Mouse (Mus musculus): Measurements from ENCODE around the gene Olfr67. TPM values are rescaled to one million over a fixed set of nuclear protein-coding genes. Genes with fewer than 3 reads are reported as not detected.

Olfr67 gene
- not detected for polyA plus RNA-seq (2014; fragmentation: Illumina TruSeq; extraction: RNeasy Lipid Tissue Mini Kit (QIAGEN cat#74804); ENCODE audit: low replicate concordance)

DNA sequence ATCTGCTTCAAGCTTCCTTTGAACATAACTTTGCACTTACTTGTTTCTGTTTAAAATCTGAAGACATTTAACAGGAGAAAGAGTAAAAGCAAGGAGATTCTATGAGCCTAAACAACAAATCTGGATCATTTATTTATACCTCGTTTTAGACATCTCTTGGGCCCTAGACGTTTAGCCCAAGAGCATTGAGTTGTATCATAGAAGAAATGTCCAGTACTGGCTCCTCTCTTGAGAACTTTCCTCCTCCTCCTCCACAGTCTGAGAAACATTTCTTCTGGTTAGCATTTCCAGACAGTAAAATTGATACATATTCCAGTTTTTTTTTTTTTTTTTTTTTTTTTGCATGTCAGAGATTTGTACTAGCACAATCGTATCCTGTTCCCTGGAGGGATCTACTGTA lies at the start of gene Olfr67:
Gene Olfr67 (minus strand): TSS at position 101 of the 400 bp plus-strand sequence.

DNA sequence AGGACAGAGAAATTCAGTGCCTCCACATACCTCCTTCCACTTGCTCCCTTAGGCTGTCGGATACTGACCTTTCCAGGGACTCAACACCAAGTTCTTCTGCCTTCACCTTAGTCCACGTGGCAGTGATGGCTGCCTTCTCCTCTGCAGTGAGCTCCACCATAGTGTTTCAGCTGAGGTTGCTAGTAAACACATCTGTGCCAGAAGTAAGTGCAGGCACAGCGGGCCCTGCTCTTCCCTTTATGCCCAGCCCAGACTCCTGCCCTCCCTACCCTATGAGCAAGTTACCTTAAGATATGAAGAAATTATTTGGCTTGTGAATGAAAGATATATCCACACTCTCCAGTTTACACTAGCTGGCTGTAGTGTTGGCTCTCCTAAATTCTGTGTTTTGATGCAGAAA lies 48.6 kb upstream of the Olfr67 start, which contains the start of gene Hbb-bh2:
Gene Hbb-bh2 (minus strand): TSS at position 253 of the 400 bp plus-strand sequence.

DNA sequence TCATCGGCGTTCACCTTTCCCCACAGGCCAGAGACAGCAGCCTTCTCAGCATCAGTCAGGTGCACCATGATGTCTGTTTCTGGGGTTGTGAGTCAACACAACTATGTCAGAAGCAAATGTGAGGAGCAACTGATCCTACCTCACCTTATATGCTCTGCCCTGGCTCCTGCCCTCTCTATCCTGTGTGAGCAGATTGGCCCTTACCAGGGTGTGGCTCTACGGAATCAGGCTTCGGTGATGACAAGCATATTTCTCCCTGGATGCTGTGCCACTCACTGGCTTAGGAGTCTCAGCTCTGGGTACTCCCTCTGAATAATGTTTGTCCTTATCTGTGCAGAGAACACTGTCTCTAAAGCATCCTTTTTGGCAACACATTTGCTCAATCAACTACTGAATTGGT lies 36.2 kb upstream of the Olfr67 start, which contains the start of gene Hbb-bs:
Gene Hbb-bs (minus strand): TSS at position 289 of the 400 bp plus-strand sequence.

DNA sequence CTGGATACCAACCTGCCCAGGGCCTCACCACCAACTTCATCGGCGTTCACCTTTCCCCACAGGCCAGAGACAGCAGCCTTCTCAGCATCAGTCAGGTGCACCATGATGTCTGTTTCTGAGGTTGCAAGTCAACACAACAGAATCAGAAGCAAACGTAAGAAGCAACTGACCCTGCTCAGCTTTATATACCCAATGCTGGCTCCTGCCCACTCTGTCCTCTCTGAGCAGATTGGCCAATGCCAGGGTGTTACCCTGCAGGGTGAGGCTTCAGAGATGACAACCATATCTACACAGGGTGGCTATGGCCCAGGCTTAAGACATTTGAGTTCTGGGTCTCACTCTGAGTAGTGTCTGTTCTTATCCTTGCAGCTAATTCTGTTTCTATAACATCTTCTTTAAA lies 22.1 kb upstream of the Olfr67 start, which contains the start of gene Hbb-bt:
Gene Hbb-bt (minus strand): TSS at position 231 of the 400 bp plus-strand sequence.

GRCm38 (mm10) chr7:103779598-103779997 lies 12.0 kb downstream of the Olfr67 start, which contains the start of gene Olfr68:
Gene Olfr68 (minus strand): TSS chr7:103779698.

GRCm38 (mm10) chr7:103771494-103771893 lies 20.1 kb downstream of the Olfr67 start, which contains the start of gene Olfr69:
Gene Olfr69 (minus strand): TSS chr7:103771594.

GRCm38 (mm10) chr7:103757233-103757632 lies 34.4 kb downstream of the Olfr67 start, which contains the start of gene Olfr630:
Gene Olfr630 (minus strand): TSS chr7:103757333.

DNA sequence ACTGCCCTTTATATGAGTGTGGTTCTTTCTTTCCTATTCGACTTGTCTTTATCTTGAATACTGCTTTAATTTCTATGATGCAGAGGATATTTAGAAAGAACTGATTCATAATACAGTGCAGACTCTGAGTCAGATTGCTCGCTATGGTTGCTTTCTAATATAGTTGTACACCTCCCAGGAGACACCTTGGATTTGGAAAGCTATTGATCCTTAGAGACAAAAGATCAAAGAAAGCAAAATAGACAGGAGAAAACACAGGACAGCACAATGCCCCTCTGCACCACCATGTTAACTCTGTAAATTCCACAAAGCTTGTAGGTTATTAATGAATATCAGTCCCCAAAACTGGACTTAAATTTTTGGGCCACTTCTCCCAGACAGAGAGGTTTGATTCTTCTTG lies 46.8 kb downstream of the Olfr67 start, which contains the start of gene Olfr629:
Gene Olfr629 (minus strand): TSS at position 101 of the 400 bp plus-strand sequence.

Other genes with a start within 250 kb of the Olfr67 start
- not detected for gene Olfr612, start 249.1 kb downstream of the Olfr67 start, polyA plus RNA-seq (2014; fragmentation: Illumina TruSeq; extraction: RNeasy Lipid Tissue Mini Kit (QIAGEN cat#74804); ENCODE audit: low replicate concordance)
- gene Olfr613, start 243.7 kb downstream of the Olfr67 start, polyA plus RNA-seq (2014; fragmentation: Illumina TruSeq; extraction: RNeasy Lipid Tissue Mini Kit (QIAGEN cat#74804); ENCODE audit: low replicate concordance): not detected
- gene Olfr615, start 235.7 kb downstream of the Olfr67 start, polyA plus RNA-seq (2014; fragmentation: Illumina TruSeq; extraction: RNeasy Lipid Tissue Mini Kit (QIAGEN cat#74804); ENCODE audit: low replicate concordance): not detected
- not detected for gene Olfr616, start 222.7 kb downstream of the Olfr67 start, polyA plus RNA-seq (2014; fragmentation: Illumina TruSeq; extraction: RNeasy Lipid Tissue Mini Kit (QIAGEN cat#74804); ENCODE audit: low replicate concordance)
- not detected for gene Olfr617, start 218.8 kb downstream of the Olfr67 start, polyA plus RNA-seq (2014; fragmentation: Illumina TruSeq; extraction: RNeasy Lipid Tissue Mini Kit (QIAGEN cat#74804); ENCODE audit: low replicate concordance)
- not detected for gene Olfr618, start 201.7 kb downstream of the Olfr67 start, polyA plus RNA-seq (2014; fragmentation: Illumina TruSeq; extraction: RNeasy Lipid Tissue Mini Kit (QIAGEN cat#74804); ENCODE audit: low replicate concordance)
- not detected for gene Olfr619, start 191.2 kb downstream of the Olfr67 start, polyA plus RNA-seq (2014; fragmentation: Illumina TruSeq; extraction: RNeasy Lipid Tissue Mini Kit (QIAGEN cat#74804); ENCODE audit: low replicate concordance)
- not detected for gene Olfr620, start 179.3 kb downstream of the Olfr67 start, polyA plus RNA-seq (2014; fragmentation: Illumina TruSeq; extraction: RNeasy Lipid Tissue Mini Kit (QIAGEN cat#74804); ENCODE audit: low replicate concordance)
- not detected for gene Olfr622, start 149.1 kb downstream of the Olfr67 start, polyA plus RNA-seq (2014; fragmentation: Illumina TruSeq; extraction: RNeasy Lipid Tissue Mini Kit (QIAGEN cat#74804); ENCODE audit: low replicate concordance)
- gene Olfr623, start 128.1 kb downstream of the Olfr67 start, polyA plus RNA-seq (2014; fragmentation: Illumina TruSeq; extraction: RNeasy Lipid Tissue Mini Kit (QIAGEN cat#74804); ENCODE audit: low replicate concordance): not detected
- gene Olfr624, start 120.6 kb downstream of the Olfr67 start, polyA plus RNA-seq (2014; fragmentation: Illumina TruSeq; extraction: RNeasy Lipid Tissue Mini Kit (QIAGEN cat#74804); ENCODE audit: low replicate concordance): 0.78 TPM
- not detected for gene Olfr625-ps1, start 109.1 kb downstream of the Olfr67 start, polyA plus RNA-seq (2014; fragmentation: Illumina TruSeq; extraction: RNeasy Lipid Tissue Mini Kit (QIAGEN cat#74804); ENCODE audit: low replicate concordance)
- gene Olfr243, start 77.2 kb downstream of the Olfr67 start, polyA plus RNA-seq (2014; fragmentation: Illumina TruSeq; extraction: RNeasy Lipid Tissue Mini Kit (QIAGEN cat#74804); ENCODE audit: low replicate concordance): not detected
- gene Olfr628, start 61.4 kb downstream of the Olfr67 start, polyA plus RNA-seq (2014; fragmentation: Illumina TruSeq; extraction: RNeasy Lipid Tissue Mini Kit (QIAGEN cat#74804); ENCODE audit: low replicate concordance): not detected
- gene Olfr629, start 46.9 kb downstream of the Olfr67 start, polyA plus RNA-seq (2014; fragmentation: Illumina TruSeq; extraction: RNeasy Lipid Tissue Mini Kit (QIAGEN cat#74804); ENCODE audit: low replicate concordance): not detected
- gene Olfr630, start 34.5 kb downstream of the Olfr67 start, polyA plus RNA-seq (2014; fragmentation: Illumina TruSeq; extraction: RNeasy Lipid Tissue Mini Kit (QIAGEN cat#74804); ENCODE audit: low replicate concordance): not detected
- gene Olfr69, start 20.2 kb downstream of the Olfr67 start, polyA plus RNA-seq (2014; fragmentation: Illumina TruSeq; extraction: RNeasy Lipid Tissue Mini Kit (QIAGEN cat#74804); ENCODE audit: low replicate concordance): not detected
- gene Olfr68, start 12.1 kb downstream of the Olfr67 start, polyA plus RNA-seq (2014; fragmentation: Illumina TruSeq; extraction: RNeasy Lipid Tissue Mini Kit (QIAGEN cat#74804); ENCODE audit: low replicate concordance): not detected
- 1.4 TPM for gene Hbb-bt, start 22.2 kb upstream of the Olfr67 start, polyA plus RNA-seq (2014; fragmentation: Illumina TruSeq; extraction: RNeasy Lipid Tissue Mini Kit (QIAGEN cat#74804); ENCODE audit: low replicate concordance)
- gene Hbb-bs, start 36.3 kb upstream of the Olfr67 start, polyA plus RNA-seq (2014; fragmentation: Illumina TruSeq; extraction: RNeasy Lipid Tissue Mini Kit (QIAGEN cat#74804); ENCODE audit: low replicate concordance): 17.2 TPM
- not detected for gene Hbb-bh2, start 48.7 kb upstream of the Olfr67 start, polyA plus RNA-seq (2014; fragmentation: Illumina TruSeq; extraction: RNeasy Lipid Tissue Mini Kit (QIAGEN cat#74804); ENCODE audit: low replicate concordance)
- gene Hbb-bh1, start 51.3 kb upstream of the Olfr67 start, polyA plus RNA-seq (2014; fragmentation: Illumina TruSeq; extraction: RNeasy Lipid Tissue Mini Kit (QIAGEN cat#74804); ENCODE audit: low replicate concordance): not detected
- not detected for gene Hbb-y, start 61.4 kb upstream of the Olfr67 start, polyA plus RNA-seq (2014; fragmentation: Illumina TruSeq; extraction: RNeasy Lipid Tissue Mini Kit (QIAGEN cat#74804); ENCODE audit: low replicate concordance)
- not detected for gene Olfr66, start 94.4 kb upstream of the Olfr67 start, polyA plus RNA-seq (2014; fragmentation: Illumina TruSeq; extraction: RNeasy Lipid Tissue Mini Kit (QIAGEN cat#74804); ENCODE audit: low replicate concordance)
- gene Olfr64, start 102.7 kb upstream of the Olfr67 start, polyA plus RNA-seq (2014; fragmentation: Illumina TruSeq; extraction: RNeasy Lipid Tissue Mini Kit (QIAGEN cat#74804); ENCODE audit: low replicate concordance): not detected
- not detected for gene Olfr65, start 111.7 kb upstream of the Olfr67 start, polyA plus RNA-seq (2014; fragmentation: Illumina TruSeq; extraction: RNeasy Lipid Tissue Mini Kit (QIAGEN cat#74804); ENCODE audit: low replicate concordance)
- gene Olfr631, start 137.0 kb upstream of the Olfr67 start, polyA plus RNA-seq (2014; fragmentation: Illumina TruSeq; extraction: RNeasy Lipid Tissue Mini Kit (QIAGEN cat#74804); ENCODE audit: low replicate concordance): not detected
- gene Olfr632, start 142.5 kb upstream of the Olfr67 start, polyA plus RNA-seq (2014; fragmentation: Illumina TruSeq; extraction: RNeasy Lipid Tissue Mini Kit (QIAGEN cat#74804); ENCODE audit: low replicate concordance): not detected
- gene Olfr633, start 152.6 kb upstream of the Olfr67 start, polyA plus RNA-seq (2014; fragmentation: Illumina TruSeq; extraction: RNeasy Lipid Tissue Mini Kit (QIAGEN cat#74804); ENCODE audit: low replicate concordance): not detected
- not detected for gene Olfr635, start 179.3 kb upstream of the Olfr67 start, polyA plus RNA-seq (2014; fragmentation: Illumina TruSeq; extraction: RNeasy Lipid Tissue Mini Kit (QIAGEN cat#74804); ENCODE audit: low replicate concordance)
- not detected for gene Olfr638, start 206.9 kb upstream of the Olfr67 start, polyA plus RNA-seq (2014; fragmentation: Illumina TruSeq; extraction: RNeasy Lipid Tissue Mini Kit (QIAGEN cat#74804); ENCODE audit: low replicate concordance)
- not detected for gene Olfr639, start 225.5 kb upstream of the Olfr67 start, polyA plus RNA-seq (2014; fragmentation: Illumina TruSeq; extraction: RNeasy Lipid Tissue Mini Kit (QIAGEN cat#74804); ENCODE audit: low replicate concordance)
- not detected for gene Olfr640, start 233.8 kb upstream of the Olfr67 start, polyA plus RNA-seq (2014; fragmentation: Illumina TruSeq; extraction: RNeasy Lipid Tissue Mini Kit (QIAGEN cat#74804); ENCODE audit: low replicate concordance)
- gene Olfr641, start 243.6 kb upstream of the Olfr67 start, polyA plus RNA-seq (2014; fragmentation: Illumina TruSeq; extraction: RNeasy Lipid Tissue Mini Kit (QIAGEN cat#74804); ENCODE audit: low replicate concordance): not detected

Measured in small intestine, adult 10 weeks (tissue).